Mouse (Mus musculus): ENCODE measurements at regions not wholly inside any gene's neighbourhood (a gene's known extent, or its start where the extent isn't known, plus 50 kb on each side); places are given as distances from the start of the nearest gene placed in this dataset.

DNA sequence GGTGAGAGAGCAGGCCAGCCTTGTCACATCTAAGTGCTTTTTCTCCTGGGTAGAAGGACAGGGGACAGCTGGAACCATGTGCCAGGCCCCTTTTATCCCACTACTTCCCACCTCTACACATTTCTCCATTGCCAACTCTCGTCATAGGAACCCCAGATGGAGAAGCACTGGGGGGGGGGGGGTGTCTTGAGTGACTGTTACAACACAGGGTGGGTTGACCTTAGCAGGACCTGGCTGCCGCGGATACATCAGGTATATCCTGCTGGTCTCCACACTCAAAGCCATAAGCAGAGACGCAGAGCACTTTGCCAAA, 70.1 kb upstream of the Ppp2r5c start:
- no peaks in the 10 kb centered on the region; the same call in 1 of the 2 replicates for H3K27me3 ChIP-seq (ENCODE audit: control insufficient read depth, insufficient read depth, low read length)

DNA sequence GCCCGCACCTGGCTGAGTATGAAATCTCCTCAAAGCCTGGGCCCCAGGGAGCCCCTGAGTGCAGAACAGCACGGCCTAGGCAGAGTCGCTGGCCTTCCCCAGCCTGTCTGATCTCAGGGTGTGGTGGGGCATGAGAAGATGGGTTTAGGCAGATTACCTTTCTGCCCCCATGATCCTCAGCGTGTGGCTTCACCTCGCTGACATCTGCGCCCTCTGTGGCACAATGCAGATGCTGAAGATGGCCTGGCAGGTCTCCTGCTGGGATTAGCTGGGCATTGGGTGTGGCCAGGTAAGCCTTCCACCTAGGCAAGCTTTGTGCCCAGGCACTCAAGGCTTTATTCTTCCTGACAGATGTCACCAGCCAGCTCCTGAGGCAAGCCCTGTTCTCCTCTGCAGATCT, 69.6 kb upstream of the Ppp2r5c start:
- H3K27me3 ChIP-seq (ENCODE audit: control insufficient read depth, insufficient read depth, low read length) = no peaks in the 10 kb centered on the region; the same call in 1 of the 2 replicates
- H3K36me3 ChIP-seq (ENCODE audit: control insufficient read depth, insufficient read depth, low read length) = no peaks in the 10 kb centered on the region
- 0 out of 2 replicates have a peak, but pooled peaks cover 4% of the 10 kb centered on the region for H3K4me1 ChIP-seq (replicated peaks; ENCODE audit: control insufficient read depth, insufficient read depth, low read length)
- H3K27ac ChIP-seq (ENCODE audit: control insufficient read depth, insufficient read depth, low read length) = no peak overlapping the region
- H3K4me3 ChIP-seq (ENCODE audit: control insufficient read depth, insufficient read depth, low read length) = no peak overlapping the region
- no peak for DNase-seq
- TF ChIP-seq CTCF (IDR thresholded peaks at IDR 0.05; ENCODE audit: borderline replicate concordance, control insufficient read depth, extremely low read depth, insufficient read depth, low read length, poor library complexity) (no peak), POLR2A (IDR thresholded peaks at IDR 0.05; ENCODE audit: control insufficient read depth, extremely low read depth, insufficient read depth, low read length, poor library complexity) (no peak)
- 81% methylated on average over 6 of the region's 6 CpGs for WGBS

More for the DNA sequence above, 70.1 kb upstream of the Ppp2r5c start:
- no peak overlapping the region for H3K4me3 ChIP-seq (ENCODE audit: control insufficient read depth, insufficient read depth, low read length)
- DNase-seq = no peak
- no peak overlapping the region for H3K27ac ChIP-seq (ENCODE audit: control insufficient read depth, insufficient read depth, low read length)
- TF ChIP-seq POLR2A (IDR thresholded peaks at IDR 0.05; ENCODE audit: control insufficient read depth, extremely low read depth, insufficient read depth, low read length, poor library complexity) (no peak), CTCF (IDR thresholded peaks at IDR 0.05; ENCODE audit: borderline replicate concordance, control insufficient read depth, extremely low read depth, insufficient read depth, low read length, poor library complexity) (no peak)
- WGBS = 74% methylated on average over 4 of the region's 4 CpGs
- 0 out of 2 replicates have a peak, but pooled peaks cover 4% of the 10 kb centered on the region for H3K4me1 ChIP-seq (replicated peaks; ENCODE audit: control insufficient read depth, insufficient read depth, low read length)
- H3K36me3 ChIP-seq (ENCODE audit: control insufficient read depth, insufficient read depth, low read length) = no peaks in the 10 kb centered on the region

- Histone ChIP-seq H3K36me3 (ENCODE audit: control insufficient read depth, insufficient read depth, low read length) (no peaks in the 10 kb centered on the region), H3K27ac (ENCODE audit: control insufficient read depth, insufficient read depth, low read length) (no peak overlapping the region), H3K27me3 (ENCODE audit: control insufficient read depth, insufficient read depth, low read length) (no peaks in the 10 kb centered on the region; the same call in 1 of the 2 replicates), H3K4me1 (replicated peaks; ENCODE audit: control insufficient read depth, insufficient read depth, low read length) (0 out of 2 replicates have a peak, but pooled peaks cover 4% of the 10 kb centered on the region), H3K4me3 (ENCODE audit: control insufficient read depth, insufficient read depth, low read length) (no peak overlapping the region)
- 60% methylated on average over 10 of the region's 10 CpGs for WGBS
- TF ChIP-seq POLR2A (IDR thresholded peaks at IDR 0.05; ENCODE audit: control insufficient read depth, extremely low read depth, insufficient read depth, low read length, poor library complexity) (no peak), CTCF (IDR thresholded peaks at IDR 0.05; ENCODE audit: borderline replicate concordance, control insufficient read depth, extremely low read depth, insufficient read depth, low read length, poor library complexity) (peak; percentile 45; the same call in 1 of the 2 replicates)
- DNase-seq = peak; percentile 32
Observed at GRCm38 (mm10) chr12:110377734-110378133, 69.2 kb upstream of the Ppp2r5c start.

- Histone ChIP-seq H3K36me3 (ENCODE audit: control insufficient read depth, insufficient read depth, low read length) (no peaks in the 10 kb centered on the region), H3K4me3 (ENCODE audit: control insufficient read depth, insufficient read depth, low read length) (no peak overlapping the region), H3K4me1 (replicated peaks; ENCODE audit: control insufficient read depth, insufficient read depth, low read length) (0 out of 2 replicates have a peak, but pooled peaks cover 4% of the 10 kb centered on the region), H3K27me3 (ENCODE audit: control insufficient read depth, insufficient read depth, low read length) (no peaks in the 10 kb centered on the region; the same call in 1 of the 2 replicates), H3K27ac (ENCODE audit: control insufficient read depth, insufficient read depth, low read length) (no peak overlapping the region)
- DNase-seq = no peak
- WGBS = 67% methylated on average over 5 of the region's 5 CpGs
- TF ChIP-seq POLR2A (IDR thresholded peaks at IDR 0.05; ENCODE audit: control insufficient read depth, extremely low read depth, insufficient read depth, low read length, poor library complexity) (no peak), CTCF (IDR thresholded peaks at IDR 0.05; ENCODE audit: borderline replicate concordance, control insufficient read depth, extremely low read depth, insufficient read depth, low read length, poor library complexity) (no peak)
Observed at GRCm38 (mm10) chr12:110378302-110378701, 68.6 kb upstream of the Ppp2r5c start.

DNA sequence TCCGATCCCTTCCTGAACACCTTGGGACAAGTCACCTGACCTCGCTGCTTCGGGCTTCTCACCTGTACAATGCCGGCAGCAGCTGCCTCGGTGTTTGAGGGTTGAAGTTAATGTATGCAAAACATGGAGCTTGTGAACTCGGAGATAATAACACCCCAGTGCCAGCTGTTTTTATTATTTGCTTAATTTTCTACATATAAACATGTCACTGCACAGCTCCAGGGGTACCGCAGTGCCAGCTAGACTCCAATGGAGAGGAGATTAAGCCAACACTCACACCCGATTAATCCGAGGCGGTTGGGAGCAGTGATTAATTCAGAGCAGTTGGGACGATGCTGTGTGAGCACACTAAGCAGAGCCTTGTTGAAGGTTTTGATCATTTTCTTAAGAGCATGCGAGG, 67.2 kb upstream of the Ppp2r5c start:
- WGBS = 87% methylated on average over 12 of the region's 12 CpGs
- H3K36me3 ChIP-seq (ENCODE audit: control insufficient read depth, insufficient read depth, low read length) = no peaks in the 10 kb centered on the region
- no peak overlapping the region for H3K4me3 ChIP-seq (ENCODE audit: control insufficient read depth, insufficient read depth, low read length)
- DNase-seq = no peak
- no peak for TF ChIP-seq POLR2A (IDR thresholded peaks at IDR 0.05; ENCODE audit: control insufficient read depth, extremely low read depth, insufficient read depth, low read length, poor library complexity)
- no peak for TF ChIP-seq CTCF (IDR thresholded peaks at IDR 0.05; ENCODE audit: borderline replicate concordance, control insufficient read depth, extremely low read depth, insufficient read depth, low read length, poor library complexity)
- 0 out of 2 replicates have a peak, but pooled peaks cover 2% of the 10 kb centered on the region for H3K4me1 ChIP-seq (replicated peaks; ENCODE audit: control insufficient read depth, insufficient read depth, low read length)
- H3K27ac ChIP-seq (ENCODE audit: control insufficient read depth, insufficient read depth, low read length) = no peak overlapping the region
- H3K27me3 ChIP-seq (ENCODE audit: control insufficient read depth, insufficient read depth, low read length) = no peaks in the 10 kb centered on the region; the same call in 1 of the 2 replicates

DNA sequence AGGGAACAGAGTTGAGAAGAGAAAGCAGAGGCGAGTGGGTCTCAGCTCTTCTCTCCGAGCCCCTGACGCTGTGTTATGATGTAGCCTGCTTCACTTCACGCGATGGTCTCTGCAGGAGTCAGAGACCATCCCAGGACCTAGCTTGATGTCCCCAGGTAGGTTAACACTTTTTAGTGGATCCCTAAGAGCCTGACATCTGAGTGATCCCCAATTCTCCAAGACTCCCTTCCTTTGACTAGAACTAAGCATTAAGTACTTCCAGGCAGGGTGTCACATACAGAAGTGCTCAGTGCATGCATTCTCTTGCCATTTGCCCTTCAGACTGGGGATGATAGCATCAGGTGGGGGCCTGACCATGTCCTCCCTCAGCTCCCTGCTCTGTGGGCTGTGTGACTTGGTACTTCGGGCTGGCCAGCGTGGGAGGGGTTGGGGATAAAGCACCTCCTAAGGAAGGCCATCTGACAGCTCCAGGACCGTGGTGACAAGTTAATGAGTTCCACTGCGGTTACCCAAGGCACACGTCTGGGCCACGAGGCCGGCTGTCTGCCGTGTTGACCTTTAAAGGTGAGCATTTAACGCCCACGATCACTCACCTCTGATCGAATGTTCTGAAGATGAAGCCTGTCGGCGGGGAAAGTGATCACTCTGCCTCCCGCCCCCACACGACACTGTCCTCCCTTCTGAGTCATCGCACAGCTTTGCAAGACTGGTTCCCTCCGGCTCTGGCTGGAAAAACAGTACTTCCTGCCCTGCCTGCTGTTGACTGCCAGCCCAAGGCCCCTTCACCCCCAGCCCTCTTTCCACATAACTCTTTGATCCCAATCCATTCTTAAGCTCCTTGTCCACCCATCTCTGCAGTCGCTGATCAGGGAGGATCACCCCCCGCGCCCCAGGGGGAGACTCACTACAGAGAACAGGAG, 65.8 kb upstream of the Ppp2r5c start:
- 74% methylated on average over 25 of the region's 25 CpGs for WGBS
- TF ChIP-seq POLR2A (IDR thresholded peaks at IDR 0.05; ENCODE audit: control insufficient read depth, extremely low read depth, insufficient read depth, low read length, poor library complexity) (no peak), CTCF (IDR thresholded peaks at IDR 0.05; ENCODE audit: borderline replicate concordance, control insufficient read depth, extremely low read depth, insufficient read depth, low read length, poor library complexity) (no peak)
- DNase-seq = no peak

More for the DNA sequence above, 65.8 kb upstream of the Ppp2r5c start:
- no peaks in the 10 kb centered on the region; the same call in 1 of the 2 replicates for H3K27me3 ChIP-seq (ENCODE audit: control insufficient read depth, insufficient read depth, low read length)
- H3K27ac ChIP-seq (ENCODE audit: control insufficient read depth, insufficient read depth, low read length) = no peak overlapping the region
- 0 out of 2 replicates have a peak, but pooled peaks cover 2% of the 10 kb centered on the region for H3K4me1 ChIP-seq (replicated peaks; ENCODE audit: control insufficient read depth, insufficient read depth, low read length)
- no peak overlapping the region for H3K4me3 ChIP-seq (ENCODE audit: control insufficient read depth, insufficient read depth, low read length)
- H3K36me3 ChIP-seq (ENCODE audit: control insufficient read depth, insufficient read depth, low read length) = no peaks in the 10 kb centered on the region
